Mouse (Mus musculus) midbrain, postnatal 0 days (tissue): Measurements from ENCODE around the gene 4930402H24Rik. TPM values are rescaled to one million over a fixed set of nuclear protein-coding genes. Genes with fewer than 3 reads are reported as not detected.

Experiments
- ATAC-seq: fragments of 200-750 bp; cut with Nextera tagmentation; 2 replicates; pipeline ENCODE4 v1.8.0; 2017; ENCODE audit warnings: moderate number of reproducible peaks, mild to moderate bottlenecking, moderate TSS enrichment, moderate library complexity; ENCODE audit not compliant: low FRiP score
- DNase-seq: peaks from one replicate; pipeline ENCODE4 v3.0.0-alpha.2; 2015; ENCODE audit warnings: low spot score
- H3K27ac ChIP-seq: fragments of 300-500 bp; sonication (generic); 2 replicates; pipeline ENCODE4 v1.5.1; 2014; ENCODE audit warnings: low read depth, mild to moderate bottlenecking, low read length, mixed read lengths
- H3K27me3 ChIP-seq: fragments of 300-500 bp; sonication (generic); 2 replicates; pipeline ENCODE4 v1.6.1; 2014; ENCODE audit warnings: low read length, control low read depth, mixed read lengths; ENCODE audit not compliant: insufficient read depth
- H3K36me3 ChIP-seq: fragments of 300-500 bp; sonication (generic); 2 replicates; pipeline ENCODE4 v1.6.1; 2014; ENCODE audit warnings: low read length, control low read depth, mixed read lengths; ENCODE audit not compliant: insufficient read depth
- H3K4me1 ChIP-seq: fragments of 300-500 bp; sonication (generic); 2 replicates; pipeline ENCODE4 v1.6.1; 2014; ENCODE audit warnings: mild to moderate bottlenecking, control low read depth, antibody characterized with exemption, low read length, mixed read lengths; ENCODE audit not compliant: insufficient read depth
- H3K4me2 ChIP-seq: fragments of 300-500 bp; sonication (generic); 2 replicates; pipeline ENCODE4 v1.6.1; 2014; ENCODE audit warnings: low read depth, mild to moderate bottlenecking, low read length, mixed read lengths; ENCODE audit not compliant: poor library complexity, severe bottlenecking
- H3K4me3 ChIP-seq: fragments of 300-500 bp; sonication (generic); 2 replicates; pipeline ENCODE4 v1.5.1; 2014; ENCODE audit warnings: low read depth, mild to moderate bottlenecking, low read length, moderate library complexity
- H3K9ac ChIP-seq: fragments of 300-500 bp; sonication (generic); replicated peaks from 2 replicates; pipeline ENCODE4 v1.6.1; 2014; ENCODE audit warnings: mild to moderate bottlenecking, low read length, moderate library complexity, mixed read lengths; ENCODE audit not compliant: poor library complexity, severe bottlenecking
- H3K9me3 ChIP-seq: fragments of 300-500 bp; sonication (generic); 2 replicates; pipeline ENCODE4 v1.6.1; 2016; ENCODE audit warnings: low read length, control low read depth
- CTCF ChIP-seq: IDR thresholded peaks from 2 replicates; pipeline ENCODE4 v1.5.1; 2016; ENCODE audit warnings: antibody characterized with exemption, mild to moderate bottlenecking
- WGBS: fragments of 180-500 bp; shearing (Covaris S2); extraction: QIAGEN DNeasy Blood & Tissue Kit; methylation state at CpG from one replicate; pipeline ENCODE4 v1.1.7; 2014; 5-methylcytosine and 5-hydroxymethylcytosine counted together
- polyA plus RNA-seq: library from polyadenylated mRNA; unstranded; fragments of >200 nt; fragmentation: Nextera tagmentation; extraction: Ambion mirVana; gene quantifications from 2 replicates; pipeline ENCODE4 v1.2.1, GENCODE M21; 2015
- total RNA-seq: library from RNA; depleted of rRNA; stranded (reverse); fragments of >200 nt; gene quantifications from 2 replicates; pipeline ENCODE4 v1.2.3, GENCODE M21; 2014

Gene 4930402H24Rik
- total and polyA plus RNA-seq, 2 experiments from 2014 or later: 58.1 to 200 TPM

DNA sequence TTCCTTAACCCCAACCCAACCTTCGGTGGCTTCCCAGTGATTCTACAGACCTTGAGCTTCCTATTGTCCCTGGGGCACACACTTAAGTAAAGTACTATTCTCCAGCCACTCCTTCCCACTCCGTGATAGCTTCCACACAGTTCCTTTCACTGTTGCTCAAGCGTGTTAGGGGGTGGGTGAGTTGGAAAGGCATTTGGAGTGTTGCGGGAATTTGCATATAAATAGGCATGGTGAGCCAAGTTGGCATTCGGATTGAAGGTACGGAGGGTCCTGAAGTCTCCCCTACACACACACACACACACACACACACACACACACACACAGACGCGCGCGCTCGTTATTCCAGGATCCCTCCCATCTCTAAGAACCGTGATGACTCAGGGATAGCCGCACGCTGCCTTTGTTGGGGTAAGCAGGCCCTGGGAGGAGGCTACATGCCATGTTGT, 208.4 kb downstream of the 4930402H24Rik start:
- no peak for TF ChIP-seq CTCF
- Histone ChIP-seq H3K4me2 (peak overlapping the region; percentile 99), H3K27me3 (peaks cover 33% of the 10 kb centered on the region), H3K27ac (no peak overlapping the region), H3K4me1 (peaks cover 4% of the 10 kb centered on the region; the same call in 1 of the 2 replicates), H3K9me3 (no peaks in the 10 kb centered on the region), H3K9ac (no peak overlapping the region), H3K4me3 (peak overlapping the region; percentile 53), H3K36me3 (no peaks in the 10 kb centered on the region)
- peak; percentile 12 for DNase-seq
- WGBS: 3% methylated on average over 14 of the region's 14 CpGs
- no peak for ATAC-seq

DNA sequence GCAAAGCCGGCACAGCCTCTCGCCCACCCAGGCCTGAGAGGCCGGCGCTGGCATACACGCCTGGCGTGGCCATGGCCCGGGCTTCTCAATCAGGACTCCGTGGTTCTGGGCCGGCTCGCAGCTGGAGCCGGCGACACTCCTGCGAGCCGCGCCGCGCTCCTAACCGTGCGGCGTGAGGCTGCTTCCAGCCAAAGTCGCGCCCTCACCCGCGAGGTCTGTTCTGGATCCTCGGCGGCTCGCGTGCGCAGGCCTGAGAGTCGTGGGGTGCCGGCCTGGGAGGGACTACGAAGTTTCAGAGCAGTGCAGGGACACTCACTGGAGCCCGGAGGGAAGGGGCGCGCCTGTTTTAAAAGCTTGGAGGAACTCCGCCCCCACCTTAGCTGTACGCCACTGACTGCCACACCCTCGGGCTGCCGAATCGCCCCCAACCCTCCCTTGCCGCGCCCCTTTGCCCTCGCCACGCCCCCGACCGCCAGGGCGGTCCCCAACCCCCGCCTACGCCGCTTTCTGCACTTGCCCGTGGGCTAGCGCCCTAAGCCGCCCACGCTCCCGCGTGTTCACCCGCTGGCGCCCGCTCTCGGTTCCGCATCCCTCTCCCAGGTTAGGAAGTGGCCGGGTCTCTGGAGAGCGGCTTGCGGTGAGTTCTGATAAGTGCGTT, 208.9 kb downstream of the 4930402H24Rik start, which contains the start of gene Slc4a11:
TSS of gene Slc4a11 (minus strand) at position 367 of the 658 bp plus-strand sequence.
- DNase-seq (peak; percentile 6), ATAC-seq (peak; percentile 64)
- Histone ChIP-seq H3K27me3 (peaks cover 33% of the 10 kb centered on the region), H3K36me3 (no peaks in the 10 kb centered on the region), H3K4me2 (peak within 1 kb of the TSS; percentile 99), H3K9ac (peak within 1 kb of the TSS; percentile 52), H3K9me3 (no peaks in the 10 kb centered on the region), H3K4me1 (peaks cover 4% of the 10 kb centered on the region; the same call in 1 of the 2 replicates), H3K4me3 (peak within 1 kb of the TSS; percentile 53), H3K27ac (no peak within 1 kb of the TSS)
- under 1% methylated on average over 53 of the region's 65 CpGs for WGBS
- no peak for TF ChIP-seq CTCF

GRCm38 (mm10) chr2:130696700-130697152, 209.5 kb downstream of the 4930402H24Rik start:
- Histone ChIP-seq H3K4me1 (peaks cover 4% of the 10 kb centered on the region; the same call in 1 of the 2 replicates), H3K4me3 (peak overlapping the region; percentile 53), H3K27me3 (peaks cover 33% of the 10 kb centered on the region), H3K9ac (peak overlapping the region; percentile 52), H3K36me3 (no peaks in the 10 kb centered on the region), H3K4me2 (peak overlapping the region; percentile 99), H3K27ac (no peak overlapping the region), H3K9me3 (no peaks in the 10 kb centered on the region)
- no peak for DNase-seq
- no peak for TF ChIP-seq CTCF
- peak; percentile 20 for ATAC-seq
- WGBS: 2% methylated on average over 31 of the region's 31 CpGs

- Histone ChIP-seq H3K27ac (no peak overlapping the region), H3K9me3 (no peaks in the 10 kb centered on the region), H3K36me3 (no peaks in the 10 kb centered on the region), H3K4me3 (no peak overlapping the region), H3K4me1 (peaks cover 4% of the 10 kb centered on the region; the same call in 1 of the 2 replicates), H3K4me2 (no peak overlapping the region), H3K27me3 (peaks cover 30% of the 10 kb centered on the region), H3K9ac (no peak overlapping the region)
- 43% methylated on average over 3 of the region's 3 CpGs for WGBS
- TF ChIP-seq CTCF: no peak
- ATAC-seq: no peak
- DNase-seq: no peak
Observed at GRCm38 (mm10) chr2:130693563-130693962, 212.6 kb downstream of the 4930402H24Rik start.

DNA sequence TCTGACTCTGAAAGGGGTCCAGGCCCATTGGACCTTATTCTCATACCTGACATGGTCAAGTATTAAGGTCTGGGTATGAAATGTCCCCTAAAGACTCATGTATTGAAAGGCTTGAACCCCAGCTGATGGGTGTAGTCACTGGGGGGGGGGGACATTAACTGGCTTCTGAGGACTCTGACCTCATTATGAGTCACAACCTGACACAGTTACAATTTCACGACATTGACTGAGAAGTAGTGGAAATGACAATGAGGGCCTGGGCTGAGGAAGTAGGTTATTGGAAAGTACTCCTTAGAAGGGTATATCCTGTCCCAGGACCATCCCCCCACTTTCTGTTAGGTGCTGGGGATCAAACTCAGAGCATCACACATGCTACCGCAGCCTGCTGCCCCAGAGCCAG, 217.2 kb downstream of the 4930402H24Rik start:
- peaks cover 13% of the 10 kb centered on the region for H3K36me3 ChIP-seq
- H3K27me3 ChIP-seq: no peaks in the 10 kb centered on the region
- DNase-seq (no peak), ATAC-seq (no peak)
- TF ChIP-seq CTCF: no peak
- whole genome bisulfite sequencing: 83% methylated on average over 2 of the region's 2 CpGs
- H3K9me3 ChIP-seq: no peaks in the 10 kb centered on the region
- H3K4me3 ChIP-seq: no peak overlapping the region
- H3K4me2 ChIP-seq: no peak overlapping the region
- no peak overlapping the region for H3K27ac ChIP-seq
- no peaks in the 10 kb centered on the region for H3K4me1 ChIP-seq
- H3K9ac ChIP-seq: no peak overlapping the region

GRCm38 (mm10) chr2:130685426-130685825, 220.8 kb downstream of the 4930402H24Rik start:
- H3K9ac ChIP-seq: no peak overlapping the region
- no peaks in the 10 kb centered on the region for H3K9me3 ChIP-seq
- H3K36me3 ChIP-seq: peaks cover 34% of the 10 kb centered on the region
- DNase-seq (no peak), ATAC-seq (no peak)
- 88% methylated on average over 9 of the region's 9 CpGs for WGBS
- no peak overlapping the region for H3K4me2 ChIP-seq
- H3K27ac ChIP-seq: no peak overlapping the region
- H3K4me1 ChIP-seq: no peaks in the 10 kb centered on the region
- H3K27me3 ChIP-seq: no peaks in the 10 kb centered on the region
- H3K4me3 ChIP-seq: no peak overlapping the region
- no peak for TF ChIP-seq CTCF
